Mouse (Mus musculus): ENCODE data around the gene Gm20721. TPM values are rescaled to one million over a fixed set of nuclear protein-coding genes. Genes with fewer than 3 reads are reported as not detected.
A peak's percentile ranks its signal among the peaks of the same experiment; 100 is the strongest.

The Gm20721 gene
- polyA plus RNA-seq, 1 experiment, result 0.03 TPM

GRCm38 (mm10) chr2:174295175-174295899, 51.2 kb downstream of the Gm20721 start:
- H3K27me3 ChIP-seq (ENCODE audit: control insufficient read depth), result peaks cover 36% of the 10 kb centered on the region
- peaks cover 53% of the 10 kb centered on the region for H3K9me3 ChIP-seq (ENCODE audit: control insufficient read depth, low read length)
- TF ChIP-seq TAL1 (IDR thresholded peaks at IDR 0.05; ENCODE audit: low read length), result no peak
- TF ChIP-seq GATA1 (IDR thresholded peaks at IDR 0.05; ENCODE audit: low read length), result no peak
- H3K4me3 ChIP-seq (replicated peaks), result peak overlapping the region; percentile 75
- H3K4me1 ChIP-seq (ENCODE audit: control insufficient read depth), result peaks cover 73% of the 10 kb centered on the region
- peaks cover 23% of the 10 kb centered on the region for H3K36me3 ChIP-seq (ENCODE audit: control insufficient read depth)

DNA sequence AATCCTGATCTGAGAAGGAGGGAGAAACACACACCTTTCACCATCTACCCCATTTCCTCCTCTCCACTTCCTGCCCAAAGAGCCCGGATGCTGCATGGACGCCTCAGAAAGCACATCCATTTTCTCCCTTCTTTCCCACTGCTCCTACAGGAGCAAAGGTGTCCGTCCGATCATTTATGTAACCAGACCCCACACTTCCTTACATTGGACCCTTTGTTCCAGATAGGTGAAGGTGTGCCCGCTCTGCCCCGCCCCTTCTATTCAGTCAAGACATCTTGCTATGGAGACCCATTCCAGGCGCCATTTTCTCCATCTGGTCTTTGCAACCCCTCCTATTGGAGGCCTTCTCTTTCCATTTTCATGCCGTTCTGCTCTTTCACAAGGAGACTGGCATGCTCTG, 52.1 kb downstream of the Gm20721 start:
- Histone ChIP-seq H3K4me1 (ENCODE audit: control insufficient read depth) (peaks cover 65% of the 10 kb centered on the region), H3K9me3 (ENCODE audit: control insufficient read depth, low read length) (peaks cover 44% of the 10 kb centered on the region), H3K36me3 (ENCODE audit: control insufficient read depth) (peaks cover 30% of the 10 kb centered on the region), H3K27me3 (ENCODE audit: control insufficient read depth) (peaks cover 28% of the 10 kb centered on the region), H3K4me3 (replicated peaks) (peak overlapping the region; percentile 75)
- TF ChIP-seq GATA1 (IDR thresholded peaks at IDR 0.05; ENCODE audit: low read length) (no peak), TAL1 (IDR thresholded peaks at IDR 0.05; ENCODE audit: low read length) (no peak)

DNA sequence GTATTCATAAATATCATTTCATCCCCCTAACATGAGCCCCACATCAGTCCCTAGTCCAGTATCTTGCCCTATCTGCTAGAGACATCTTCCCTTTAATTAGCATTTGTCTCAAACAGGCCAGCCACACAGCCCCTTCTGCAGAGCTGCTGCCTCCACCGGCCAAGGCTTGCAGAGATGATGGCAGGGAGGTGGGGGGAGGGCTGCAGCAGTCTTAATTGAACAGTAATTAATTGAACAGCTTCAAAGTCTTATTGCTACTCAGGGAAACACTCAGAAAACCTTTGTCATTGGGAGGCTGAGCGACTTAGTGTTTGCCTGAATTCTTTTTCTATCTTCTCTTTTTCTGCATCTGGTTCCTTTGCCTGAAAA, 54.9 kb downstream of the Gm20721 start:
- Histone ChIP-seq H3K4me1 (ENCODE audit: control insufficient read depth) (peaks cover 44% of the 10 kb centered on the region), H3K4me3 (replicated peaks) (no peak overlapping the region), H3K27me3 (ENCODE audit: control insufficient read depth) (peaks cover 25% of the 10 kb centered on the region), H3K36me3 (ENCODE audit: control insufficient read depth) (peaks cover 53% of the 10 kb centered on the region), H3K9me3 (ENCODE audit: control insufficient read depth, low read length) (peaks cover 24% of the 10 kb centered on the region)
- TF ChIP-seq TAL1 (IDR thresholded peaks at IDR 0.05; ENCODE audit: low read length), result no peak
- TF ChIP-seq GATA1 (IDR thresholded peaks at IDR 0.05; ENCODE audit: low read length), result no peak

DNA sequence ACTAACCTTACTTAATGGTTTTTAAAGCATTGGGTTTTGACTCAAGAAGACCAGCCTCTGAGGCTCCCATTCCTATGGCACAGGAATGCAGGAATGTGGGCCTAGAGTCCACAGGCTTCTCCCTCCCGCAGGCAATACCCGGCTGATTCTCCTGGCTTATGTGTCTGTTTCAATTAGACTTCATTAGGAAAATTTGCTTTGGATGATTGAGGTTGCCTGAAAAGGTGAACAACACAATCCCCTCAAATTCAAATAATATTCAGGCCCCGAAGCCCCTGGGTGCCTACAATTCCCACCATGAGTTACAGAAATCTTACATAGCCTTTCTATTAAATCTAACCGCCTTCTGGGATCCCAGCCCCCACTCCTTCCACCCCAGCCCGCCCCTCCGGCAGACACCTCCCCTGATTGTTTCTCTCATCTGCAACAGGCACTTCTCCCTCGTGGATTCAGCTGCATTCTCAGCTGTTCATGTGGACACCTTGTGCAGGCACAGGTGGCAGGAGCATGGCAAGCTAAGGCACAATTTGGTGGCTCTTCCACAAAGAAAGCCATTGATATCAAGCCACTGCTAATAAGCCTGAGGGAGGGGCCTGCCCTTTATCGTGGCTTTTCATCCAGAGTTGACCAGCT, 55.4 kb downstream of the Gm20721 start:
- Histone ChIP-seq H3K9me3 (ENCODE audit: control insufficient read depth, low read length) (peaks cover 24% of the 10 kb centered on the region), H3K4me3 (replicated peaks) (no peak overlapping the region), H3K36me3 (ENCODE audit: control insufficient read depth) (peaks cover 58% of the 10 kb centered on the region), H3K27me3 (ENCODE audit: control insufficient read depth) (peaks cover 30% of the 10 kb centered on the region), H3K4me1 (ENCODE audit: control insufficient read depth) (peaks cover 39% of the 10 kb centered on the region)
- TF ChIP-seq TAL1 (IDR thresholded peaks at IDR 0.05; ENCODE audit: low read length) (no peak), GATA1 (IDR thresholded peaks at IDR 0.05; ENCODE audit: low read length) (no peak)

GRCm38 (mm10) chr2:174288673-174289430, 57.7 kb downstream of the Gm20721 start:
- no peak overlapping the region for H3K4me3 ChIP-seq (replicated peaks)
- peaks cover 52% of the 10 kb centered on the region for H3K27me3 ChIP-seq (ENCODE audit: control insufficient read depth)
- peaks cover 33% of the 10 kb centered on the region for H3K9me3 ChIP-seq (ENCODE audit: control insufficient read depth, low read length)
- H3K36me3 ChIP-seq (ENCODE audit: control insufficient read depth), result peaks cover 81% of the 10 kb centered on the region
- peaks cover 25% of the 10 kb centered on the region for H3K4me1 ChIP-seq (ENCODE audit: control insufficient read depth)
- TF ChIP-seq GATA1 (IDR thresholded peaks at IDR 0.05; ENCODE audit: low read length), result no peak
- TF ChIP-seq TAL1 (IDR thresholded peaks at IDR 0.05; ENCODE audit: low read length), result no peak

- TF ChIP-seq TAL1 (IDR thresholded peaks at IDR 0.05; ENCODE audit: low read length), result no peak
- TF ChIP-seq GATA1 (IDR thresholded peaks at IDR 0.05; ENCODE audit: low read length), result no peak
- peaks cover 61% of the 10 kb centered on the region for H3K27me3 ChIP-seq (ENCODE audit: control insufficient read depth)
- peaks cover 87% of the 10 kb centered on the region for H3K36me3 ChIP-seq (ENCODE audit: control insufficient read depth)
These were observed 58.6 kb downstream of the Gm20721 start for GRCm38 (mm10) chr2:174287921-174288320.

DNA sequence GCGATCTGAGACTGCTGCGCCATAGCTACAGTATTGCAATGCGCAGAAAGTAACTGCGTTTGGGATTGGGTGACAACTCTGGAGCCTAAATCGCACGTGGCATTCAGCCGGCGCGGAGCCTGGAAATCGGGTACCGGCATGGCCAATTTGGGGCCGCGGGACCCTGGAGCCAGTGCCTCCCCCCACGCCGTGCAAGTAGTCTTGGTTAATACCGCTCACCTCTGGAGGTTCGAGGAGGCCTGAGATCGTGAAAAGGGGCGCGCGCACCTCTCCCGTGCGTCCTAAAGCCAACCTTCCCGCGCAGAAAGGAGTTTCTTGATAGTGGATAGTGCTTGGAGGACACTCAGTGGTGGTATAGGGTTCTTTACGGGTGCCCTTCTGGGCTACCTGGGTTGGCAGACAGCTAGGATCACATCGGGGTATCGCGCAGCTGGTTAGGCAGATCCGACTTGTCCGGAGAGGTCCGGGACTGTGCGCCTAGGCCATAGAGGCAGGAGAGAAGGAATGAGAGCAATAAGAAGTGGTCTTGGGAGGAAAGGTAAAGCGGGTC, 60.5 kb downstream of the Gm20721 start:
- Histone ChIP-seq H3K27me3 (ENCODE audit: control insufficient read depth) (peaks cover 61% of the 10 kb centered on the region), H3K4me3 (replicated peaks) (no peak overlapping the region), H3K36me3 (ENCODE audit: control insufficient read depth) (peaks cover 93% of the 10 kb centered on the region), H3K4me1 (ENCODE audit: control insufficient read depth) (peaks cover 2% of the 10 kb centered on the region; the same call in 1 of the 2 replicates), H3K9me3 (ENCODE audit: control insufficient read depth, low read length) (peaks cover 33% of the 10 kb centered on the region)
- TF ChIP-seq TAL1 (IDR thresholded peaks at IDR 0.05; ENCODE audit: low read length), result no peak
- no peak for TF ChIP-seq GATA1 (IDR thresholded peaks at IDR 0.05; ENCODE audit: low read length)

More at GRCm38 (mm10) chr2:174287921-174288320, 58.6 kb downstream of the Gm20721 start:
- Histone ChIP-seq H3K4me1 (ENCODE audit: control insufficient read depth) (peaks cover 19% of the 10 kb centered on the region), H3K9me3 (ENCODE audit: control insufficient read depth, low read length) (peaks cover 33% of the 10 kb centered on the region), H3K4me3 (replicated peaks) (no peak overlapping the region)

DNA sequence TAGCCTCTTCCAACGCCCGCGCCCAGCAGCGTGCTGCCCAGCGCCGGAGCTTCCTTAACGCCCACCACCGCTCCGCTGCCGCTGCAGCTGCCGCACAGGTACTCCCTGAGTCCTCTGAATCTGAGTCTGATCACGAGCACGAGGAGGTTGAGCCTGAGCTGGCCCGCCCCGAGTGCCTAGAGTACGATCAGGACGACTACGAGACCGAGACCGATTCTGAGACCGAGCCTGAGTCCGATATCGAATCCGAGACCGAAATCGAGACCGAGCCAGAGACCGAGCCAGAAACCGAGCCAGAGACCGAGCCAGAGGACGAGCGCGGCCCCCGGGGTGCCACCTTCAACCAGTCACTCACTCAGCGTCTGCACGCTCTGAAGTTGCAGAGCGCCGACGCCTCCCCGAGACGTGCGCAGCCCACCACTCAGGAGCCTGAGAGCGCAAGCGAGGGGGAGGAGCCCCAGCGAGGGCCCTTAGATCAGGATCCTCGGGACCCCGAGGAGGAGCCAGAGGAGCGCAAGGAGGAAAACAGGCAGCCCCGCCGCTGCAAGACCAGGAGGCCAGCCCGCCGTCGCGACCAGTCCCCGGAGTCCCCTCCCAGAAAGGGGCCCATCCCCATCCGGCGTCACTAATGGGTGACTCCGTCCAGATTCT, 61.6 kb downstream of the Gm20721 start:
- Histone ChIP-seq H3K36me3 (ENCODE audit: control insufficient read depth) (peaks cover 95% of the 10 kb centered on the region), H3K9me3 (ENCODE audit: control insufficient read depth, low read length) (peaks cover 33% of the 10 kb centered on the region), H3K4me3 (replicated peaks) (no peak overlapping the region), H3K4me1 (ENCODE audit: control insufficient read depth) (no peaks in the 10 kb centered on the region), H3K27me3 (ENCODE audit: control insufficient read depth) (peaks cover 61% of the 10 kb centered on the region)
- TF ChIP-seq GATA1 (IDR thresholded peaks at IDR 0.05; ENCODE audit: low read length) (no peak), TAL1 (IDR thresholded peaks at IDR 0.05; ENCODE audit: low read length) (no peak)
